Mouse (Mus musculus): ENCODE results near the gene Dyrk1b. TPM values are rescaled to one million over a fixed set of nuclear protein-coding genes. Genes with fewer than 3 reads are reported as not detected.

Dyrk1b gene
- polyA plus RNA-seq, 1 experiment: 462 TPM

GRCm38 (mm10) chr7:28161163-28161749 is 18.0 kb upstream of the Dyrk1b start:
- Histone ChIP-seq H3K27ac (ENCODE audit: control insufficient read depth, insufficient read depth, low read depth, low read length) (no peak overlapping the region), H3K4me1 (ENCODE audit: control insufficient read depth, insufficient read depth, low read length) (no peaks in the 10 kb centered on the region), H3K36me3 (ENCODE audit: control insufficient read depth, insufficient read depth, low read length) (no peaks in the 10 kb centered on the region), H3K27me3 (ENCODE audit: control insufficient read depth, insufficient read depth, low read length) (no peaks in the 10 kb centered on the region), H3K4me3 (ENCODE audit: control insufficient read depth, low read depth, low read length) (no peak overlapping the region)
- TF ChIP-seq POLR2A (IDR thresholded peaks at IDR 0.05; ENCODE audit: control insufficient read depth, low read depth, low read length): no peak
- TF ChIP-seq CTCF (IDR thresholded peaks at IDR 0.05; ENCODE audit: control insufficient read depth, insufficient read depth, insufficient replicate concordance, low read depth, low read length): no peak

DNA sequence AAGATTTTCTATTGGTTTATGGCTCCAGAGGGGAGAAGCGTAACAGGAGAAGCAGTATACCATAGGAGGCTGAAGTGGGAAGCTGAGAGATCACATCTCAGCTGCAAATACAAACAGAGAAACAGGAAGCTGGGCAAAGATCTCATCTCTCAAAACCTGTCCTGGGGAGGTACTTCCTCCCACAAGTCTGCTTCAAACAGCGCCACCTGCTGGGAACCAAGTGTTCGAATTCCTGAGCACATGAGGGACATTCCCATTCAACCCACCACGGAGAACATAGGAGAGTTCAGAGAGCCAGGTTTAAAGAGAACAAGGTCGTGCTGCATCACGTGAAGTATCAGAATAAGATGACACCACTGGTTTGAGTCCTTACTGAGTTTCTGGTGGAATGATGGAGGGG is 13.9 kb upstream of the Dyrk1b start:
- Histone ChIP-seq H3K4me1 (ENCODE audit: control insufficient read depth, insufficient read depth, low read length) (peaks cover 14% of the 10 kb centered on the region), H3K4me3 (ENCODE audit: control insufficient read depth, low read depth, low read length) (no peak overlapping the region), H3K27ac (ENCODE audit: control insufficient read depth, insufficient read depth, low read depth, low read length) (no peak overlapping the region), H3K36me3 (ENCODE audit: control insufficient read depth, insufficient read depth, low read length) (no peaks in the 10 kb centered on the region), H3K27me3 (ENCODE audit: control insufficient read depth, insufficient read depth, low read length) (no peaks in the 10 kb centered on the region)
- TF ChIP-seq POLR2A (IDR thresholded peaks at IDR 0.05; ENCODE audit: control insufficient read depth, low read depth, low read length) (no peak), CTCF (IDR thresholded peaks at IDR 0.05; ENCODE audit: control insufficient read depth, insufficient read depth, insufficient replicate concordance, low read depth, low read length) (0 out of 2 replicates have a peak, but pooled peaks have one; percentile 17)

- H3K4me1 ChIP-seq (ENCODE audit: control insufficient read depth, insufficient read depth, low read length): peaks cover 20% of the 10 kb centered on the region
- H3K27me3 ChIP-seq (ENCODE audit: control insufficient read depth, insufficient read depth, low read length): no peaks in the 10 kb centered on the region
- peak overlapping the region; percentile 47 for H3K27ac ChIP-seq (ENCODE audit: control insufficient read depth, insufficient read depth, low read depth, low read length)
- TF ChIP-seq CTCF (IDR thresholded peaks at IDR 0.05; ENCODE audit: control insufficient read depth, insufficient read depth, insufficient replicate concordance, low read depth, low read length) (peak; percentile 58; the same call in 1 of the 2 replicates), POLR2A (IDR thresholded peaks at IDR 0.05; ENCODE audit: control insufficient read depth, low read depth, low read length) (no peak)
- H3K4me3 ChIP-seq (ENCODE audit: control insufficient read depth, low read depth, low read length): peak overlapping the region; percentile 98
- H3K36me3 ChIP-seq (ENCODE audit: control insufficient read depth, insufficient read depth, low read length): no peaks in the 10 kb centered on the region
Observed at GRCm38 (mm10) chr7:28168320-28169115, 10.8 kb upstream of the Dyrk1b start.

DNA sequence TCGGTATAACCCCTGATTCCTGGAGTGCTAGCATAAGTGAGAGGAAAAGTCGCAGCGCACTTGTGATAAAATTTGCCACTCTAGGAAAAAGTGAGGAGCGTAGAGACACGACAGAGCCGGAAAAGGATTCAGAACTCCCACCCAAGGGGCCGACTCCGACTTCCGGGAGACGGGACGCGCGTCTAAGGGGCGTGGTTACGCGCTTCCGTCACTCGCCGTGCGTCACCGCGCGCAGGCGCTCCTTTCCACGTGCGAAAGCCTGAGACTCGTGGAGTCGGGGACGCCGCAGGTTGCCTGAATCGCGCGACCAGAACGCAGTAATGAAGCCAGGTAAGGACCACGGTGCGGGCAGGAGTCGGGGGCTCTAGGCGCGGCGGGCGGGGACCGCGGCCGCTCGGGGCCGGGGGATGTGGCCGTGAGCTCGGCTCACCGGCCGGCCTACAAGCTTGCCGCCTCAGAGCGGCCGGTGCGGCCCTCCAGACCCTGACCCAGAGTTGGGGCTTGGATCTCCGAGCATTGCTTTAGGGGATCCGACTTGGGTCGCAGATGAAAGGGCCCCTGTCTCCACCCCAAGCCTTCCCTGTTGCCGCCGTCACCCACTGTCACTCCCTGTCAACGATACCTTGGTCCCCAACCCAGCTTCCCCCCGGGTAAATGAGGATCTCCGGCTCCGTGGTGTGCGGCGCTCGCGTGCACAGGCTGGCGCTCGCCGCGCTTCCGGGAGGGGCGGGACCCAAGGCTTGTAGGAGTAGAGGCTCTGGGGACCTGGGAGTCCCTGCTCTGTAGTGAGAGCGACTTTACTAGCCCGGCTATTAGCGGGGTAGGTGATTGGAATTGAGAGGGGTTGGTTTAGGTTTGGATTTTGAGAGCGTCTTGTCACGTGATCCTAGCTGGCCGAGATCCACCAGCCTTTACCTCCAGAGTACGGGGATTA is 9.5 kb upstream of the Dyrk1b start, which contains the start of gene Fbl:
Gene Fbl, plus strand, starts transcription at position 222 of the 934 bp plus-strand sequence.
- H3K27ac ChIP-seq (ENCODE audit: control insufficient read depth, insufficient read depth, low read depth, low read length): peak within 1 kb of the TSS; percentile 91
- H3K27me3 ChIP-seq (ENCODE audit: control insufficient read depth, insufficient read depth, low read length): no peaks in the 10 kb centered on the region
- peak within 1 kb of the TSS; percentile 98 for H3K4me3 ChIP-seq (ENCODE audit: control insufficient read depth, low read depth, low read length)
- H3K36me3 ChIP-seq (ENCODE audit: control insufficient read depth, insufficient read depth, low read length): no peaks in the 10 kb centered on the region
- H3K4me1 ChIP-seq (ENCODE audit: control insufficient read depth, insufficient read depth, low read length): peaks cover 20% of the 10 kb centered on the region
- TF ChIP-seq CTCF (IDR thresholded peaks at IDR 0.05; ENCODE audit: control insufficient read depth, insufficient read depth, insufficient replicate concordance, low read depth, low read length): no peak
- TF ChIP-seq POLR2A (IDR thresholded peaks at IDR 0.05; ENCODE audit: control insufficient read depth, low read depth, low read length): peak; percentile 87

DNA sequence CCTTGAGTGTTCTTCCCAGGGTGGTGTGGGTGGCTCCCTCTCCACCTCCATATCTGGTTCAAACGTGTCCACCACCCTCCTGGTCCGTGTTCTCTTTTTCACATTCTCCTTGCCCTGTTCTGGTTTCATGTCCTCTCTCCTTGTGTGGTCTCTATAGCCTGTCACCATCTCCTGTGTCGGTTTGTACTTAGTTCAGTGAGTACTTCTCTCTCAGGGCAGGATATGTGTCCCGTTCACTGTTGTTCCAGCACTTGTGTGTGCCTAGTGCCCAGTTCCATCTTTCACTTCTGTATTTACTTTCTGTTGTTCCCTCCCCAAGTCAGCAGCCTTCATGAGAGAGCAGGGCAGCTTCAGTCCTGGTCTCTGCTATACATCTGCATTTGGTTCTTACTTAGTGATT is 3.9 kb upstream of the Dyrk1b start:
- Histone ChIP-seq H3K36me3 (ENCODE audit: control insufficient read depth, insufficient read depth, low read length) (no peaks in the 10 kb centered on the region; the same call in 1 of the 2 replicates), H3K4me3 (ENCODE audit: control insufficient read depth, low read depth, low read length) (no peak overlapping the region), H3K27ac (ENCODE audit: control insufficient read depth, insufficient read depth, low read depth, low read length) (no peak overlapping the region), H3K27me3 (ENCODE audit: control insufficient read depth, insufficient read depth, low read length) (no peaks in the 10 kb centered on the region), H3K4me1 (ENCODE audit: control insufficient read depth, insufficient read depth, low read length) (peaks cover 9% of the 10 kb centered on the region)
- TF ChIP-seq POLR2A (IDR thresholded peaks at IDR 0.05; ENCODE audit: control insufficient read depth, low read depth, low read length) (no peak), CTCF (IDR thresholded peaks at IDR 0.05; ENCODE audit: control insufficient read depth, insufficient read depth, insufficient replicate concordance, low read depth, low read length) (no peak)

GRCm38 (mm10) chr7:28179741-28180377 is 590 bp downstream of the Dyrk1b start:
- TF ChIP-seq POLR2A (IDR thresholded peaks at IDR 0.05; ENCODE audit: control insufficient read depth, low read depth, low read length) (peak; percentile 83), CTCF (IDR thresholded peaks at IDR 0.05; ENCODE audit: control insufficient read depth, insufficient read depth, insufficient replicate concordance, low read depth, low read length) (no peak)
- H3K27ac ChIP-seq (ENCODE audit: control insufficient read depth, insufficient read depth, low read depth, low read length): peak overlapping the region; percentile 98
- peaks cover 4% of the 10 kb centered on the region for H3K36me3 ChIP-seq (ENCODE audit: control insufficient read depth, insufficient read depth, low read length)
- H3K4me3 ChIP-seq (ENCODE audit: control insufficient read depth, low read depth, low read length): peak overlapping the region; percentile 97
- H3K4me1 ChIP-seq (ENCODE audit: control insufficient read depth, insufficient read depth, low read length): peaks cover 7% of the 10 kb centered on the region
- H3K27me3 ChIP-seq (ENCODE audit: control insufficient read depth, insufficient read depth, low read length): no peaks in the 10 kb centered on the region

Data from testis, adult 2 months (tissue).